Mouse (Mus musculus) colon, adult 2 months (tissue): ENCODE measurements around the gene Rel. TPM values are rescaled to one million over a fixed set of nuclear protein-coding genes. Genes with fewer than 3 reads are reported as not detected.

Experiments
- polyA plus RNA-seq: library from polyadenylated mRNA; depleted of rRNA; stranded (reverse); fragments of >200 nt; gene quantifications from 2 replicates; pipeline ENCODE4 v1.2.3, GENCODE M21; 2012; rRNA removed

Rel gene
- polyA plus RNA-seq: 1.1 TPM in 2 replicates

GRCm38 (mm10) chr11:23770760-23771506 lies at the start of gene Rel:
Rel (minus strand) TSS chr11:23770970.

Other genes starting within 250 kb of the Rel start
- not detected in 2 replicates for gene 1700093K21Rik, start 249.8 kb downstream of the Rel start, polyA plus RNA-seq
- 1.7 and 3.1 TPM in 2 replicates for gene 0610010F05Rik, start 137.3 kb downstream of the Rel start, polyA plus RNA-seq
- 1.3 TPM in 2 replicates for gene Pus10, start 105.3 kb downstream of the Rel start, polyA plus RNA-seq
- gene Pex13, start 105.0 kb downstream of the Rel start, polyA plus RNA-seq: 4.6 and 6.8 TPM in 2 replicates
- 1.6 and 1.9 TPM in 2 replicates for gene Papolg, start 124.3 kb upstream of the Rel start, polyA plus RNA-seq